Mouse (Mus musculus): ENCODE measurements around the gene Galnt14. TPM values are rescaled to one million over a fixed set of nuclear protein-coding genes. Genes with fewer than 3 reads are reported as not detected.
A peak's percentile ranks its signal among the peaks of the same experiment; 100 is the strongest.

Gene Galnt14
- polyA plus RNA-seq, 1 experiment from 2014 or later, result 9.5 TPM

DNA sequence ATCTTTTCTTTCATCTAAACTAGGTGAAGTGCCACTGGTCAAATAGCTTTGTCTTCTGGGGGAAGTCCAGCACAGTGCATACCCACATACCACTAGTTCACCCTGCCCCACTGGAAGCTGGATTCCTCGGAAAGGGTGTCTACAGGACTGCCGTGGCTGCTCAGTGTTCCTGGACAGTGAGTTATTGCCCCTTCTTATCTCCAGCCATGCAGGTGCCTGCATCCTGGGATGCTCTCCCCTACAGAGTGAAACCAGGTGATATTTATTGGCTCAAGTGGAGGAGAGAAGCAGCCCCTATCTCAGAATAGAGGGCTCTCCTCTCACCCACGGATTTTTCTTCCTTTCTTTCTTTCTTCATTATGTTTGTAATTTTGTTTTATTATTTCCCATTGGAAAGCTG, 222.9 kb downstream of the Galnt14 start:
- no peak; the same call in 1 of the 2 replicates for ATAC-seq (ENCODE audit: insufficient read depth, low FRiP score, low TSS enrichment)
- no peak overlapping the region for H3K27ac ChIP-seq (ENCODE audit: low read depth, low read length)

DNA sequence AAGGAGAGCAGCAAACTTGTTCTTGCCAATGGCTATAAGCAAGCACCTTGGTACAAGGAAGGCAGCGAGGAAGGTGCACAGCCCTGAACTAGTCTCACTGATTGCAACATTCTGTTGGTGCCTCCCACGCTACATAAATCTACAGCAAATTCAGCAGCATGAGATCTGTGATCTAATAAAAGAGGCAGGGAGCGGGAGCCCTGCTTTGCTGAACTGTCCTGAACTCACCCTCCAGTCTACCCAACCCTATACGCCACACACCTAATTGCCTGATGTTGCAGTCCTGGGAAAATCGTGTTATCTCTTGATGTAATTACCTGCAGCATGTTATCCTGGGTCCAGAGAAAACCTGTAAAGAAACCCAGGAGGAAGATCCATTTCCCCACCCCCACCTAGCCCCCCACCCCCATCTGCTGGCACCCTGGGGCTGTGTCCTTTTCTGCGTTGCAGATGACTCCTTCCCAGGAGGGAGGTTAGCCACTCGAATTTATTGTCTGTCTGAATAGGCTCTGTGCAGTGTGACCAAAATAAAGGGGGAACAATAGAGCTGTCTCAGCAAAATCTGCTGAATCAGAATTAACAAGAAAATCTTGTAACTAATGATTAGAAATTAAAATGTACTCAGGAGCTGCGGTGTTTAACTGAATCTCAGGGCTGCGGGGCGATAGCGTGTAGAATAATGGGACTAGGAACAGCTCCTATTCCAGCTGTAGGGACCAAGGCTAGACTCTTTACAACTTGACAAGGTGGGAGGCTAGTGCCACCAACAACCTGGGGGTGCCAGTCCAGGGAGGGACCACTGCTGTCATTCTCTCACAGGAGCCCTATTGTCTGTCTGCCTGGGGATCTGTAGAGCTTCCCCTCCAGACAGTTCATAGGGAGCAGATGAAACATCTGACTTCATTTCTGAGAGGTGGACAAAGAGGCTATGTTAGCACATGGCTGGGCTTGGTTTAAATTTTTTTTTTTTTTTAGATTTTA, 232.9 kb downstream of the Galnt14 start:
- no peaks in the 10 kb centered on the region for H3K36me3 ChIP-seq (ENCODE audit: control insufficient read depth, insufficient read depth, low read length)
- no peak overlapping the region for H3K4me2 ChIP-seq (ENCODE audit: low read depth)
- WGBS, result 43% methylated on average over 11 of the region's 11 CpGs
- ATAC-seq (ENCODE audit: insufficient read depth, low FRiP score, low TSS enrichment) (peak; percentile 85), DNase-seq (ENCODE audit: low spot score) (peak; percentile 12)
- no peaks in the 10 kb centered on the region for H3K27me3 ChIP-seq (ENCODE audit: control insufficient read depth, insufficient read depth, low read length)
- no peaks in the 10 kb centered on the region for H3K9me3 ChIP-seq (ENCODE audit: control insufficient read depth, low read length)
- H3K4me1 ChIP-seq (ENCODE audit: control insufficient read depth, insufficient read depth, low read length), result peaks cover 7% of the 10 kb centered on the region; the same call in 1 of the 2 replicates
- no peak overlapping the region for H3K4me3 ChIP-seq (ENCODE audit: low read depth, low read length)
- no peak overlapping the region for H3K9ac ChIP-seq (ENCODE audit: low read length)
- H3K27ac ChIP-seq (ENCODE audit: low read depth, low read length), result peak overlapping the region; percentile 9; the same call in 1 of the 2 replicates

More for the DNA sequence above, 222.9 kb downstream of the Galnt14 start:
- Histone ChIP-seq H3K9me3 (ENCODE audit: control insufficient read depth, low read length) (no peaks in the 10 kb centered on the region), H3K27me3 (ENCODE audit: control insufficient read depth, insufficient read depth, low read length) (no peaks in the 10 kb centered on the region), H3K36me3 (ENCODE audit: control insufficient read depth, insufficient read depth, low read length) (no peaks in the 10 kb centered on the region), H3K4me2 (ENCODE audit: low read depth) (no peak overlapping the region), H3K4me1 (ENCODE audit: control insufficient read depth, insufficient read depth, low read length) (no peaks in the 10 kb centered on the region), H3K9ac (ENCODE audit: low read length) (no peak overlapping the region), H3K4me3 (ENCODE audit: low read depth, low read length) (no peak overlapping the region)
- 70% methylated on average over 3 of the region's 3 CpGs for WGBS
- DNase-seq (ENCODE audit: low spot score), result no peak

DNA sequence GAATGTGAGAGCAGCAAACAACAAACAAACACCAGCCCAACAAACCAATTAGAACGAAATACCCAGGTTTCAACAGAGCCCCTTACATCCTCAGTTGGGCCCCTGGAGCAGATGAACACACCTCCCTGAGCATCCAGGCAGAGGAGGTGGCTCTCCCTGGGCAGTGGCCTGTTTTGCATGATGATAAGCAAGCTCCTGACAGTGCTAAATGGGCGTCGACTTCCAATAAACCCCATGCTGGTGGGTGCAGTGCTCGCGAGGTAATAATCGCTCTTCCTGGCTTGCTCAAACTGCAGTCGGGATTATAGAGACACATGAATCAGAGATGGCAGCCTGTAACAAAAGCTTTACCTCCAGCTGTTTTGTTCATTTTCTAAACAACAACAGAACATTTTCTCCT, 235.9 kb downstream of the Galnt14 start:
- no peak for DNase-seq (ENCODE audit: low spot score)
- Histone ChIP-seq H3K4me3 (ENCODE audit: low read depth, low read length) (no peak overlapping the region), H3K9ac (ENCODE audit: low read length) (no peak overlapping the region), H3K27me3 (ENCODE audit: control insufficient read depth, insufficient read depth, low read length) (no peaks in the 10 kb centered on the region), H3K4me2 (ENCODE audit: low read depth) (no peak overlapping the region), H3K4me1 (ENCODE audit: control insufficient read depth, insufficient read depth, low read length) (peaks cover 7% of the 10 kb centered on the region; the same call in 1 of the 2 replicates), H3K27ac (ENCODE audit: low read depth, low read length) (no peak overlapping the region), H3K9me3 (ENCODE audit: control insufficient read depth, low read length) (no peaks in the 10 kb centered on the region), H3K36me3 (ENCODE audit: control insufficient read depth, insufficient read depth, low read length) (no peaks in the 10 kb centered on the region)
- WGBS, result 23% methylated on average over 7 of the region's 7 CpGs
- no peak for ATAC-seq (ENCODE audit: insufficient read depth, low FRiP score, low TSS enrichment)

DNA sequence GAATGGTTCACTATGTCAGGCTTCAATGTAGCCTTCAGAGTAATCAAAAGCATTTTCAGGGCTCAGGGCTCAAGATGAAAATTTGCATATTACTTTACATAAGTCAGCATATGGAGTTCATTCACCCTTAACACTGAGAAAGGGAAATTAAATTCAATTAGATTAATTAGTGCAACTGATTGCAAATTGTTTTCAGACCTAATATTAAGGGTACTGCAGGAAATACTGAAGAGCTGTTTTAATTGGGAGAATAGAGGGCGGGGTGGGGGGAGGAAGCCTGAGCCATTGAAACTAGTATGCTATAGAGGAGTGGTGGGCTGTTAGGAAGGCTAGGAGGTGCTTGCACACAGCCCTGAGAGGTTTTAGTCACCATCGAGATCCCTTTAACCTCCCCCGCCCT, 237.2 kb downstream of the Galnt14 start:
- DNase-seq (ENCODE audit: low spot score), result no peak
- H3K36me3 ChIP-seq (ENCODE audit: control insufficient read depth, insufficient read depth, low read length), result no peaks in the 10 kb centered on the region
- no peaks in the 10 kb centered on the region for H3K9me3 ChIP-seq (ENCODE audit: control insufficient read depth, low read length)
- peaks cover 7% of the 10 kb centered on the region; the same call in 1 of the 2 replicates for H3K4me1 ChIP-seq (ENCODE audit: control insufficient read depth, insufficient read depth, low read length)
- 82% methylated on average over 3 of the region's 3 CpGs for WGBS
- no peak overlapping the region for H3K4me3 ChIP-seq (ENCODE audit: low read depth, low read length)
- no peak overlapping the region for H3K9ac ChIP-seq (ENCODE audit: low read length)
- no peak overlapping the region for H3K27ac ChIP-seq (ENCODE audit: low read depth, low read length)
- no peak for ATAC-seq (ENCODE audit: insufficient read depth, low FRiP score, low TSS enrichment)
- H3K4me2 ChIP-seq (ENCODE audit: low read depth), result no peak overlapping the region
- no peaks in the 10 kb centered on the region for H3K27me3 ChIP-seq (ENCODE audit: control insufficient read depth, insufficient read depth, low read length)

DNA sequence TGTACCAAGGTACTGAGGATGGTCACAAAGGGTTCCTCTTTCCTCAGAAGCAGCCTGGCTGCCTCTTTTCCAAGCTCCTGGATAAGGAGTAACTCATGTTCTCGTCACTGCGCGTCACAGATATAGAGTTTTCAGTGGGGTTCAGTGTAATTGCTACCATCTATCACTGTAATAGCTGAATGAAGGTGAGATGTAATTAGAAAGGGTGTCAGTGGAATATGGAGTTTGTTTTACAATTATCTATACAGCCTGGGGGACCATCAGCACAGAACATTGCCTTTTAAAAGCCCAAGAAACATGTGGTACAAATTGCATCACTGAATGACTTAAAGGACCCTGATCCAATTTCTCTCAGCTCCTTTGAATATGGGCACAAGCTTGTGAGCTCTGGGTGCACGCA, 249.4 kb downstream of the Galnt14 start:
- H3K27me3 ChIP-seq (ENCODE audit: control insufficient read depth, insufficient read depth, low read length), result no peaks in the 10 kb centered on the region
- H3K4me1 ChIP-seq (ENCODE audit: control insufficient read depth, insufficient read depth, low read length), result no peaks in the 10 kb centered on the region
- no peak overlapping the region for H3K9ac ChIP-seq (ENCODE audit: low read length)
- H3K9me3 ChIP-seq (ENCODE audit: control insufficient read depth, low read length), result no peaks in the 10 kb centered on the region
- no peak for DNase-seq (ENCODE audit: low spot score)
- H3K4me3 ChIP-seq (ENCODE audit: low read depth, low read length), result no peak overlapping the region
- 80% methylated on average over 4 of the region's 4 CpGs for WGBS
- no peak overlapping the region for H3K27ac ChIP-seq (ENCODE audit: low read depth, low read length)
- no peak overlapping the region for H3K4me2 ChIP-seq (ENCODE audit: low read depth)
- H3K36me3 ChIP-seq (ENCODE audit: control insufficient read depth, insufficient read depth, low read length), result no peaks in the 10 kb centered on the region
- ATAC-seq (ENCODE audit: insufficient read depth, low FRiP score, low TSS enrichment), result no peak

DNA sequence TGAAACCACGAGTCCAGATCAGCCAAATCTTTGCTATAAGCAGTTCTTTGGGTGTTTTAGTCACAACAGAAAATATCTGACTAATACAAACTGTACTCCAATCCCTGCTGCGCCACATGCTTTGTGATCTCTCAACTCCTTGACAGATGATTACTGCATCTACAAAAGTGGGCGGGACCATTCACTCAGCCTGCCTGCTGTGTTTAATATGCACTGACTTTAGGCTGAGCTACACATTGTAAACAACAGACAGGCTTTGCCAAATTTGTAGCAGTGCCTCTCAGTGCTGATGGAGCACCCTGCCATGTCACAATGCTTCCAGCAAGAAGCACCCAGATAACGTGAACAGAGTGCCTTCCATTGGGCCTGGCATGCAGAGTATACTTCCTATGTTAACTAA, 251.5 kb downstream of the Galnt14 start:
- Histone ChIP-seq H3K9me3 (ENCODE audit: control insufficient read depth, low read length) (no peaks in the 10 kb centered on the region), H3K4me1 (ENCODE audit: control insufficient read depth, insufficient read depth, low read length) (no peaks in the 10 kb centered on the region), H3K27me3 (ENCODE audit: control insufficient read depth, insufficient read depth, low read length) (no peaks in the 10 kb centered on the region), H3K9ac (ENCODE audit: low read length) (no peak overlapping the region), H3K27ac (ENCODE audit: low read depth, low read length) (no peak overlapping the region), H3K4me3 (ENCODE audit: low read depth, low read length) (no peak overlapping the region), H3K36me3 (ENCODE audit: control insufficient read depth, insufficient read depth, low read length) (no peaks in the 10 kb centered on the region), H3K4me2 (ENCODE audit: low read depth) (no peak overlapping the region)
- ATAC-seq (ENCODE audit: insufficient read depth, low FRiP score, low TSS enrichment) (no peak), DNase-seq (ENCODE audit: low spot score) (no peak)
- WGBS, result 80% methylated on average over 4 of the region's 4 CpGs

DNA sequence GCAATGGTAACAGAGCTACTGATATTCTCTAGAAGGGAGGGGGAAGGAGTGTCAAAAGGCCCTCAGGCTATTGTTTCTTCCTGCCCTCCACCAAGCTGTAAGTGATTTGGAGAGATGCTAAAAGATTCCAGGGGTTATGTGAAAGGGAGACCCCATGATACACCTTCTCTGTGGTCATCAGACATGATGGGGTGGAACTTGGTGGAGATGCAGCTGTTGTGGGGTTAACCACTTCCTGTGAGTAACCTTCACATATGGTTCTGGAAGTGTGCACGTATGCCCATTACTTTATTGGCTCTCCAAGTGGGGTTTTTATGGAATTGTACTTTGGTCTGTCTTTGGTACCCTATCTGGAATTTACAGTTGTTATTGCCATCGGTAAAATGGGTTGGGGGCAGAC, 253.7 kb downstream of the Galnt14 start:
- no peaks in the 10 kb centered on the region for H3K27me3 ChIP-seq (ENCODE audit: control insufficient read depth, insufficient read depth, low read length)
- ATAC-seq (ENCODE audit: insufficient read depth, low FRiP score, low TSS enrichment) (no peak), DNase-seq (ENCODE audit: low spot score) (no peak)
- no peak overlapping the region for H3K4me3 ChIP-seq (ENCODE audit: low read depth, low read length)
- no peaks in the 10 kb centered on the region for H3K4me1 ChIP-seq (ENCODE audit: control insufficient read depth, insufficient read depth, low read length)
- no peak overlapping the region for H3K4me2 ChIP-seq (ENCODE audit: low read depth)
- no peak overlapping the region for H3K27ac ChIP-seq (ENCODE audit: low read depth, low read length)
- H3K9me3 ChIP-seq (ENCODE audit: control insufficient read depth, low read length), result no peaks in the 10 kb centered on the region
- H3K36me3 ChIP-seq (ENCODE audit: control insufficient read depth, insufficient read depth, low read length), result no peaks in the 10 kb centered on the region
- no peak overlapping the region for H3K9ac ChIP-seq (ENCODE audit: low read length)
- 83% methylated on average over 2 of the region's 2 CpGs for WGBS

DNA sequence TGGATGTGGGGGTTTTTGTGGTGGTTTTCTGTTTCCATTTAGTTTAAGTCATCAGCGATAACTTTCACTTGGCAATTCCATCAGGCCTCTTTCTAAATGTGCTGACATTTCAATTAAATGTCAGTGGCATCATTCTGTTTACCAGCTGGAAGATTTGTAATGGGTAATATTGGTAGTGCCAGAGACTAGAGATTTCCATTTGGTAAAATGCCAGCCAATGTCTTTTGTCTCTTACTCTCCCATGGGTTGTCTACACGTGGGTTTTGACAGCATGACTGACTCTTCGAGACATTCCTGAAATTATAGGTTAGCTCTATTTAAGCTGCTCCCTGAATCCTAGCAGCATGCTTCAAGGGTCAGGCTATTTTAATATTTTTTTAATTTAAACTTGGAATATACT, 256.6 kb downstream of the Galnt14 start:
- H3K36me3 ChIP-seq (ENCODE audit: control insufficient read depth, insufficient read depth, low read length), result no peaks in the 10 kb centered on the region
- no peak overlapping the region for H3K9ac ChIP-seq (ENCODE audit: low read length)
- no peak overlapping the region for H3K4me2 ChIP-seq (ENCODE audit: low read depth)
- H3K4me1 ChIP-seq (ENCODE audit: control insufficient read depth, insufficient read depth, low read length), result no peaks in the 10 kb centered on the region
- DNase-seq (ENCODE audit: low spot score) (no peak), ATAC-seq (ENCODE audit: insufficient read depth, low FRiP score, low TSS enrichment) (no peak)
- no peaks in the 10 kb centered on the region for H3K9me3 ChIP-seq (ENCODE audit: control insufficient read depth, low read length)
- H3K4me3 ChIP-seq (ENCODE audit: low read depth, low read length), result no peak overlapping the region
- 86% methylated on average over 3 of the region's 3 CpGs for WGBS
- H3K27me3 ChIP-seq (ENCODE audit: control insufficient read depth, insufficient read depth, low read length), result no peaks in the 10 kb centered on the region
- H3K27ac ChIP-seq (ENCODE audit: low read depth, low read length), result no peak overlapping the region
